ENCODE assay signal across 14 mouse cellular contexts in genomic region chr12:25251411-25252171, GRCm38 (mm10).
DNase-seq lines count a peak whose midpoint lies in the region; ATAC-seq and TF ChIP-seq lines count a peak whose summit lies in the region.
"Had no signal": no experiment of that assay in that cellular context is flagged by ENCODE, and none has a peak within 500 bp of the region (broad histone marks: within the 10 kb centered on the region; RNA-seq: fewer than 3 reads in every experiment).

No protein-coding gene starts in this region.

- H3K27ac ChIP-seq in layer of hippocampus, adult 2 months, result 0 out of 2 replicates have a peak overlapping the region, but pooled peaks have one; percentile 57
- peak overlapping the region; percentile 90 for H3K27ac ChIP-seq in bone marrow, adult 2 months (ENCODE audit: control insufficient read depth, insufficient read depth, low read depth, low read length, poor library complexity)
- peak overlapping the region; percentile 85 for H3K27ac ChIP-seq in liver, postnatal 0 days (ENCODE audit: low read depth)
- H3K27ac ChIP-seq: heart, embryonic 13.5 days; hindbrain, embryonic 13.5 days; limb, embryonic 12.5 days; midbrain, embryonic 12.5 days had no signal

- no peak for TF ChIP-seq CTCF in layer of hippocampus, adult 2 months (conservative IDR thresholded peaks at IDR 0.05)
- TF ChIP-seq CTCF in bone marrow, adult 2 months (IDR thresholded peaks at IDR 0.05; ENCODE audit: control insufficient read depth, insufficient read depth, low read length), result no peak
- no peak for TF ChIP-seq CTCF in liver, postnatal 0 days (IDR thresholded peaks at IDR 0.05; ENCODE audit: low read depth)

- WGBS in bone marrow, adult 2 months, result 9% methylated on average over 4 of the region's 4 CpGs
- WGBS in liver, postnatal 0 days (ENCODE audit: insufficient replicate concordance), result 26% methylated on average over 4 of the region's 4 CpGs

- ATAC-seq in liver, postnatal 0 days, result peak; percentile 52

- H3K4me3 ChIP-seq in layer of hippocampus, adult 2 months, result no peak overlapping the region
- H3K4me3 ChIP-seq in bone marrow, adult 2 months (replicated peaks; ENCODE audit: control insufficient read depth, low read depth, low read length), result no peak overlapping the region
- H3K4me3 ChIP-seq in liver, postnatal 0 days (ENCODE audit: low read depth, low read length), result no peak overlapping the region
- H3K4me3 ChIP-seq: heart, embryonic 13.5 days; hindbrain, embryonic 13.5 days; limb, embryonic 12.5 days; midbrain, embryonic 12.5 days had no signal

- no peaks in the 10 kb centered on the region for H3K9me3 ChIP-seq in liver, postnatal 0 days (ENCODE audit: low read length)

- H3K4me2 ChIP-seq in liver, postnatal 0 days (ENCODE audit: low read depth, low read length), result 0 out of 2 replicates have a peak overlapping the region, but pooled peaks have one; percentile 29
- H3K4me2 ChIP-seq: heart, embryonic 13.5 days; hindbrain, embryonic 13.5 days; limb, embryonic 12.5 days; midbrain, embryonic 12.5 days had no signal

- DNase-seq in layer of hippocampus, adult 2 months (ENCODE audit: low spot score in 2 of 2), result no peak
- DNase-seq in layer of hippocampus, postnatal 10 days (ENCODE audit: low spot score in 2 of 2), result no peak
- peak; percentile 89 for DNase-seq in 416B (ENCODE audit: low read depth)
- no peak for DNase-seq in liver, postnatal 0 days
- DNase-seq in adrenal gland, adult 18-20 months (ENCODE audit: low spot score in 2 of 2), result no peak
- DNase-seq in thymus, postnatal 25 days, result no peak
- DNase-seq in layer of hippocampus, adult 9-11 months, result no peak
- DNase-seq: adrenal gland, postnatal 25 days had no signal

- peak; percentile 23; the same call in 1 of the 2 replicates for TF ChIP-seq EP300 in liver, postnatal 0 days (IDR thresholded peaks at IDR 0.05; ENCODE audit: low read depth)

- H3K36me3 ChIP-seq in liver, postnatal 0 days (replicated peaks; ENCODE audit: insufficient read depth, low read length), result no peaks in the 10 kb centered on the region
- H3K36me3 ChIP-seq: heart, embryonic 13.5 days; hindbrain, embryonic 13.5 days; limb, embryonic 12.5 days; midbrain, embryonic 12.5 days had no signal

- no peaks in the 10 kb centered on the region for H3K27me3 ChIP-seq in liver, postnatal 0 days (ENCODE audit: insufficient read depth, low read length)
- H3K27me3 ChIP-seq: CH12.LX; heart, embryonic 13.5 days; hindbrain, embryonic 13.5 days; limb, embryonic 12.5 days; midbrain, embryonic 12.5 days had no signal

- H3K9ac ChIP-seq in liver, postnatal 0 days (replicated peaks), result no peak overlapping the region
- H3K9ac ChIP-seq: heart, embryonic 13.5 days; hindbrain, embryonic 13.5 days; limb, embryonic 12.5 days; midbrain, embryonic 12.5 days had no signal

- TF ChIP-seq POLR2A in bone marrow, adult 2 months (IDR thresholded peaks at IDR 0.05; ENCODE audit: borderline replicate concordance, control insufficient read depth, low read depth, low read length), result no peak

- peaks cover 6% of the 10 kb centered on the region; the same call in 1 of the 2 replicates for H3K4me1 ChIP-seq in bone marrow, adult 2 months (ENCODE audit: control insufficient read depth, insufficient read depth, low read length)
- peaks cover 15% of the 10 kb centered on the region for H3K4me1 ChIP-seq in liver, postnatal 0 days (ENCODE audit: insufficient read depth)
